Mouse (Mus musculus): Measurements from ENCODE around the gene Ugt1a6b. TPM values are rescaled to one million over a fixed set of nuclear protein-coding genes. Genes with fewer than 3 reads are reported as not detected.

The Ugt1a6b gene
- total RNA-seq, 1 experiment: 0.13 TPM

DNA sequence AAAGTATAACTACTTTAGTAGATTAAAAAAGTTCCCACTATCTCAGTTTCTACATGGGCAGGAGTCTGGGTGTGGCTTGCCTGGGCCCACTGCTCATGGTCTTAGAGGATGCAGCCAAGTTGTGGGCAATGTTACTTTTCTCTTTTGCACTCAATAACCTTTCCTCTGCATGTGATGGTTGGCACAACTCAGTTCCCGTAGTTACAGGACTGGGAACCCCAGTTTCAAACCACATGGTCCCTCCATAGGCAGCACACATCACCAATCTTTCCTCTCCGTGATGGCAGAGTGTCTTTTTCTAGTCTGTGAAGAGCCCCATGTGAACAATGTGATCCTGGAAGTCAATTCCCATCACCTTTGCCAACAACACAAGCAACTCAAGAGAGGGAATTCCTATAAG is 124.4 kb downstream of the Ugt1a6b start:
- H3K4me3 ChIP-seq (ENCODE audit: insufficient read depth in 1 of 2, low read depth in 1 of 2, low read length in 2 of 2, poor library complexity in 1 of 2, severe bottlenecking in 1 of 2): no peak overlapping the region
- no peaks in the 10 kb centered on the region for H3K9me3 ChIP-seq (ENCODE audit: control insufficient read depth, insufficient read depth, low read depth, low read length)
- H3K36me3 ChIP-seq (ENCODE audit: control insufficient read depth, insufficient read depth, low read length, poor library complexity, severe bottlenecking): no peaks in the 10 kb centered on the region
- in situ Hi-C loops (cut with MboI; ENCODE audit: low sequenced_read_pairs in 2 of 2, unreplicated experiment in 2 of 2): no loop called here
- H3K4me1 ChIP-seq (ENCODE audit: control insufficient read depth in 2 of 2, insufficient read depth in 2 of 2, low read length in 2 of 2, poor library complexity in 1 of 2): no peaks in the 10 kb centered on the region
- H3K9ac ChIP-seq (ENCODE audit: insufficient read depth, low read depth, low read length, poor library complexity, severe bottlenecking): no peak overlapping the region
- DNase-seq (ENCODE audit: low read depth, low spot score): no peak
- no peak overlapping the region for H3K27ac ChIP-seq (ENCODE audit: insufficient read depth, low read depth, low read length, poor library complexity, severe bottlenecking)
- no peak for TF ChIP-seq MAFK (IDR thresholded peaks at IDR 0.05; ENCODE audit: insufficient read depth, low read depth, low read length)
- no peak for TF ChIP-seq HCFC1 (IDR thresholded peaks at IDR 0.05; ENCODE audit: borderline replicate concordance, insufficient read depth, low read length)
- TF ChIP-seq ZNF384 (IDR thresholded peaks at IDR 0.05; ENCODE audit: low read depth, low read length): no peak
- TF ChIP-seq ZC3H11A (IDR thresholded peaks at IDR 0.05; ENCODE audit: borderline replicate concordance, low read depth, low read length): no peak
- no peak for TF ChIP-seq CHD2 (IDR thresholded peaks at IDR 0.05; ENCODE audit: low read depth, low read length)

DNA sequence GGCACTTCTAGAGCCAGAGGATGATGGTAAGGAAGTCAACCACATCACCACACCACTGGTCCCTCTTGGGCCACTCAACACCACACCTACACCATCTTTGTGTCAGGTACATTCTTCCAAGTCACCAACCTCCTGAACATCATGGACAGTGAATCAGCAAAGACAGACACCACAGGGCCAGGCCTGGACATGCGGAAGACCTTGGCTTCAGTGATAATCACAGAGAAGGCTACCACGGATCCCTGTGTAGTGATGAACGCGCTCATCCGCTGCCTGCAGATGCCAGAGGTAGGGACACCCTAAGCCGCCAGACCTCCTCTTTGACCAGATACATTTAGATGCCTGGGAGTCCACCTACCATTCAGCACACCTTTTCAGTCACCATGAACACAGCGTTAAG is 125.1 kb downstream of the Ugt1a6b start:
- H3K4me3 ChIP-seq (ENCODE audit: insufficient read depth in 1 of 2, low read depth in 1 of 2, low read length in 2 of 2, poor library complexity in 1 of 2, severe bottlenecking in 1 of 2): no peak overlapping the region
- H3K4me1 ChIP-seq (ENCODE audit: control insufficient read depth in 2 of 2, insufficient read depth in 2 of 2, low read length in 2 of 2, poor library complexity in 1 of 2): no peaks in the 10 kb centered on the region
- H3K9ac ChIP-seq (ENCODE audit: insufficient read depth, low read depth, low read length, poor library complexity, severe bottlenecking): no peak overlapping the region
- in situ Hi-C loops (cut with MboI; ENCODE audit: low sequenced_read_pairs in 2 of 2, unreplicated experiment in 2 of 2): no loop called here
- no peaks in the 10 kb centered on the region for H3K36me3 ChIP-seq (ENCODE audit: control insufficient read depth, insufficient read depth, low read length, poor library complexity, severe bottlenecking)
- TF ChIP-seq HCFC1 (IDR thresholded peaks at IDR 0.05; ENCODE audit: borderline replicate concordance, insufficient read depth, low read length) (no peak), MAFK (IDR thresholded peaks at IDR 0.05; ENCODE audit: insufficient read depth, low read depth, low read length) (no peak), ZNF384 (IDR thresholded peaks at IDR 0.05; ENCODE audit: low read depth, low read length) (no peak), ZC3H11A (IDR thresholded peaks at IDR 0.05; ENCODE audit: borderline replicate concordance, low read depth, low read length) (no peak), CHD2 (IDR thresholded peaks at IDR 0.05; ENCODE audit: low read depth, low read length) (no peak)
- H3K27ac ChIP-seq (ENCODE audit: insufficient read depth, low read depth, low read length, poor library complexity, severe bottlenecking): no peak overlapping the region
- no peaks in the 10 kb centered on the region for H3K9me3 ChIP-seq (ENCODE audit: control insufficient read depth, insufficient read depth, low read depth, low read length)
- DNase-seq (ENCODE audit: low read depth, low spot score): no peak

DNA sequence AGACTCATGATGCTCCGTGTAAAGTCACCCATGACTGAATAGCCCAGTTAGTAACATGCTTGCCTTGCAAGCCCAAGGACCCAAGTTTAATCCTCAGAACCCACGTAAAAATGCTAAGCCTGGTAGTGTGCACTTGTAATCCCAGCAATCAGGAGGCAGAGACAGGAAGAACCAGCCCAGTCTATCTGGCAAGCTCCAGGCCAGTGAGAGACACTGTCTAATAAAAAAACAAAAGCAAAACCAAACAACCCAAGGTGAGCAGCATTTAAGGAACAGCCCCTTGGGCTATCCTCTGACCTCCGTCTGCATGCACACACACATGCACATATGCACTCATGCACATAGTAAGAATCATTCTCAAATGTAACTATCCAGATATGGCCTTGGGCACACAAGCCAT is 126.5 kb downstream of the Ugt1a6b start:
- in situ Hi-C loops (cut with MboI; ENCODE audit: low sequenced_read_pairs in 2 of 2, unreplicated experiment in 2 of 2): no loop called here
- no peak for DNase-seq (ENCODE audit: low read depth, low spot score)

DNA sequence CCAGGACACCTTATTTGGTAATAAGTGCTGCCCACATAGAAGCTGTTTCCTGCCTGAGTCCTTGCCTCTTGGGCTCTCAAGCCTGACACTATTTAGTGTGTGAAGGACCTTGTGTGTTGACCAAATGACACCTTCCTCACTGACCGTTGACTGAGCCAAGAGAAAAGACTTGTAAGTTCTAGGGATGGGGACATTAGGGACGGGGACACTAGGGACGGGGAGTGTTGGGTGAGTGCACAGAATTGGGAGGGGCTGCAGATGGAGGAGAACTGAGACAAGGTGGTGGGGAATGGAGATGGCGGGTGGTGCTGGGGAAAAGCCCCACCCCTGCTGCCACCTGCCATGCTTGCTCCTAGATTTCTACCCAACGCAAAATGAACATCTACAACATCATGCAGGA is 126.9 kb downstream of the Ugt1a6b start:
- Histone ChIP-seq H3K27ac (ENCODE audit: insufficient read depth, low read depth, low read length, poor library complexity, severe bottlenecking) (no peak overlapping the region), H3K4me1 (ENCODE audit: control insufficient read depth in 2 of 2, insufficient read depth in 2 of 2, low read length in 2 of 2, poor library complexity in 1 of 2) (no peaks in the 10 kb centered on the region), H3K9me3 (ENCODE audit: control insufficient read depth, insufficient read depth, low read depth, low read length) (no peaks in the 10 kb centered on the region), H3K4me3 (ENCODE audit: insufficient read depth in 1 of 2, low read depth in 1 of 2, low read length in 2 of 2, poor library complexity in 1 of 2, severe bottlenecking in 1 of 2) (no peak overlapping the region), H3K9ac (ENCODE audit: insufficient read depth, low read depth, low read length, poor library complexity, severe bottlenecking) (no peak overlapping the region), H3K36me3 (ENCODE audit: control insufficient read depth, insufficient read depth, low read length, poor library complexity, severe bottlenecking) (no peaks in the 10 kb centered on the region)
- in situ Hi-C loops (cut with MboI; ENCODE audit: low sequenced_read_pairs in 2 of 2, unreplicated experiment in 2 of 2): no loop called here
- no peak for DNase-seq (ENCODE audit: low read depth, low spot score)
- no peak for TF ChIP-seq HCFC1 (IDR thresholded peaks at IDR 0.05; ENCODE audit: borderline replicate concordance, insufficient read depth, low read length)
- TF ChIP-seq ZNF384 (IDR thresholded peaks at IDR 0.05; ENCODE audit: low read depth, low read length): no peak

More for the DNA sequence above, 126.5 kb downstream of the Ugt1a6b start:
- Histone ChIP-seq H3K9ac (ENCODE audit: insufficient read depth, low read depth, low read length, poor library complexity, severe bottlenecking) (no peak overlapping the region), H3K27ac (ENCODE audit: insufficient read depth, low read depth, low read length, poor library complexity, severe bottlenecking) (no peak overlapping the region), H3K9me3 (ENCODE audit: control insufficient read depth, insufficient read depth, low read depth, low read length) (no peaks in the 10 kb centered on the region), H3K4me3 (ENCODE audit: insufficient read depth in 1 of 2, low read depth in 1 of 2, low read length in 2 of 2, poor library complexity in 1 of 2, severe bottlenecking in 1 of 2) (no peak overlapping the region), H3K4me1 (ENCODE audit: control insufficient read depth in 2 of 2, insufficient read depth in 2 of 2, low read length in 2 of 2, poor library complexity in 1 of 2) (no peaks in the 10 kb centered on the region), H3K36me3 (ENCODE audit: control insufficient read depth, insufficient read depth, low read length, poor library complexity, severe bottlenecking) (no peaks in the 10 kb centered on the region)
- TF ChIP-seq MAFK (IDR thresholded peaks at IDR 0.05; ENCODE audit: insufficient read depth, low read depth, low read length) (no peak), ZC3H11A (IDR thresholded peaks at IDR 0.05; ENCODE audit: borderline replicate concordance, low read depth, low read length) (0 out of 2 replicates have a peak, but pooled peaks have one; percentile 18)

DNA sequence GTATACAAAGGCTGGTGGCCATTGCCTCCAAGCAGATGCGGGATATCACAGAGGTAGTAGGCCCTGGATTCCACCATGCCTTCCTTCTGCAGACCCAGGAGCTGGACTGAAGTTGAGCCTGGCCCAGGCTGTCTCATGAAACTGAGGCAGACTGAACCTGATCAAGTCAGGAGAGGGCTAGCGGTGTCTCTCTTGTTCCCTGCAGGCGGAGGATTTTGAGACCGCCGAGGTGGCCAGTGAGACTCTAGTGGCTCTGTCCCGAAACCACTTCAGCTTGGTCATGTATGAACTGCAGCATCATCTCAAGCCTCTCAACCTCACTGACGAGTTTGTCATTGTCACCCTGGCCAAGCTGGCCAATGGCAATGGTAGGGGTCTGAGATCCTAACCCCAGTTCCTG is 127.4 kb downstream of the Ugt1a6b start:
- no peaks in the 10 kb centered on the region for H3K4me1 ChIP-seq (ENCODE audit: control insufficient read depth in 2 of 2, insufficient read depth in 2 of 2, low read length in 2 of 2, poor library complexity in 1 of 2)
- H3K4me3 ChIP-seq (ENCODE audit: insufficient read depth in 1 of 2, low read depth in 1 of 2, low read length in 2 of 2, poor library complexity in 1 of 2, severe bottlenecking in 1 of 2): no peak overlapping the region
- no peaks in the 10 kb centered on the region for H3K9me3 ChIP-seq (ENCODE audit: control insufficient read depth, insufficient read depth, low read depth, low read length)
- TF ChIP-seq MAFK (IDR thresholded peaks at IDR 0.05; ENCODE audit: insufficient read depth, low read depth, low read length) (no peak), HCFC1 (IDR thresholded peaks at IDR 0.05; ENCODE audit: borderline replicate concordance, insufficient read depth, low read length) (no peak), ZNF384 (IDR thresholded peaks at IDR 0.05; ENCODE audit: low read depth, low read length) (no peak), CHD2 (IDR thresholded peaks at IDR 0.05; ENCODE audit: low read depth, low read length) (no peak)
- no peak overlapping the region for H3K27ac ChIP-seq (ENCODE audit: insufficient read depth, low read depth, low read length, poor library complexity, severe bottlenecking)
- in situ Hi-C loops (cut with MboI; ENCODE audit: low sequenced_read_pairs in 2 of 2, unreplicated experiment in 2 of 2): no loop called here
- DNase-seq (ENCODE audit: low read depth, low spot score): no peak
- no peak overlapping the region for H3K9ac ChIP-seq (ENCODE audit: insufficient read depth, low read depth, low read length, poor library complexity, severe bottlenecking)
- no peaks in the 10 kb centered on the region for H3K36me3 ChIP-seq (ENCODE audit: control insufficient read depth, insufficient read depth, low read length, poor library complexity, severe bottlenecking)
